Mouse (Mus musculus): Measurements from ENCODE around the gene Gngt2.

DNA sequence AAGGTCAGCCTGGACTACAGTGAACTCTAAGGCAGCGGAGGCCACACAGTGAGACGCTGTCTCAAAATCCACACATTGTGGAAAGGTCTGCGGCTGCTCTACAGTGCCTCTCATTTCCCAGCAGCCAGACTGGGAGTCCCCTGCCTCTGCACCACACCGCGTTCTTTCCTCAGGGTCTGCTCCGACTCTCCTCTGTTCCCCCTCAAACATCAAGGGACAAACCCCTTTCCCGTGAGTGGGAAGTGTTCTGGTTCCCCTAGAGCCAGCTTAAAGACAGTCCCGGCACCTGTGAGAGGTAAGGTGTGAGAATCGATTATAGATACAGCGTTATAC is 4.4 kb downstream of the Gngt2 start:
- TF ChIP-seq CTCF (IDR thresholded peaks at IDR 0.05) = no peak
- TF ChIP-seq EP300 (IDR thresholded peaks at IDR 0.05; ENCODE audit: insufficient read depth, low read depth, low read length) = no peak
- TF ChIP-seq POLR2A (IDR thresholded peaks at IDR 0.05; ENCODE audit: insufficient read depth, low read depth, low read length) = no peak
